Mouse (Mus musculus): ENCODE measurements around the gene Txndc11. TPM values are rescaled to one million over a fixed set of nuclear protein-coding genes. Genes with fewer than 3 reads are reported as not detected.
A peak's percentile ranks its signal among the peaks of the same experiment; 100 is the strongest.

Gene Txndc11
- polyA plus RNA-seq, 1 experiment from 2014 or later = 36.5 TPM

DNA sequence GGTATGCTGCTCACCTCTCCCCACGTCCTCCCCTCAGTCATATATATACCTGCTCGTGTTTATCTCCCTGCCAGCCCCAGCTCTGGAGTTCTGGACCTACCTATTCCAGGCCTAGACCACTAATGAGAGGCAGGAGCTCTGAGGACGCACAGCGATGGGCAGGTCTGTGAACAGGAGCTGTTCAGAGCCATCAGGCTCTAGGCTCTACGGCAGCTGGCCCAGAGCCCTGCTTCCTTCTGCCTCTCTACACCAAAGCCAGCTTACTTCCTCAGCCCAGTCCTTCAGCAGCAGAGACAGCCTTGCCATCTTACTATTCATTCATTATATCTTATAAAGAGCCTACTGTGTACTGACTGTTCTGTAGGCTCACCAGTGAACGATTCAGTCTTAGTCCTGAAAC, 69.7 kb downstream of the Txndc11 start:
- Histone ChIP-seq H3K27ac (ENCODE audit: low read depth, low read length) (no peak overlapping the region), H3K9me3 (ENCODE audit: control insufficient read depth, low read length) (no peaks in the 10 kb centered on the region), H3K27me3 (replicated peaks; ENCODE audit: control insufficient read depth, insufficient read depth, low read length) (peaks cover 19% of the 10 kb centered on the region), H3K4me3 (ENCODE audit: low read depth, low read length) (no peak overlapping the region), H3K36me3 (ENCODE audit: control insufficient read depth, insufficient read depth, low read length) (no peaks in the 10 kb centered on the region), H3K4me1 (replicated peaks; ENCODE audit: control insufficient read depth, insufficient read depth, low read length) (peaks cover 15% of the 10 kb centered on the region; the same call in 1 of the 2 replicates), H3K4me2 (no peak overlapping the region), H3K9ac (ENCODE audit: low read depth, low read length) (no peak overlapping the region)
- ATAC-seq (replicated peaks; ENCODE audit: low FRiP score) (no peak), DNase-seq (ENCODE audit: low spot score) (no peak)
- WGBS = 86% methylated on average over 6 of the region's 6 CpGs

DNA sequence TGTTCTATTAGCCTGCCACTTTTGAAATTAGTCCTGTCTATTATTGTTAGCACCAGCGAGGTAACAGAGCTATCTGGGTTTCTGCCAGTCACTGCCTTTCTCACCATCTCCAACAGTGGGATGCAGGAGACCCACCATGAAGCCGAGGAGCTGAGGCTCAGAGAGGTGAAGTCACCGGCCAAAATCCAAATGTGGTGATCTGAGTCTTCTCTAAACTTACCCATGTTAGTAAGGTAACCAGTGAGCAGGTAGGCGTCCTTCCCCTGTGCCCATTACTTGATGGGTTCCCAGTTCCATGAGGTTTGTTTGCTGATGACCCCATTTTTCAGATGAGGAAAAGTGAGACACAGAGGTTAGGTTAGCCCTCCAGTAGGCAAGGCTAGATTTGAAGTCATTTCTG, 70.1 kb downstream of the Txndc11 start:
- no peak overlapping the region for H3K4me2 ChIP-seq
- H3K4me3 ChIP-seq (ENCODE audit: low read depth, low read length) = no peak overlapping the region
- peaks cover 19% of the 10 kb centered on the region for H3K27me3 ChIP-seq (replicated peaks; ENCODE audit: control insufficient read depth, insufficient read depth, low read length)
- no peak overlapping the region for H3K9ac ChIP-seq (ENCODE audit: low read depth, low read length)
- 75% methylated on average over 4 of the region's 4 CpGs for WGBS
- DNase-seq (ENCODE audit: low spot score) (no peak), ATAC-seq (replicated peaks; ENCODE audit: low FRiP score) (no peak)
- no peaks in the 10 kb centered on the region for H3K36me3 ChIP-seq (ENCODE audit: control insufficient read depth, insufficient read depth, low read length)
- H3K4me1 ChIP-seq (replicated peaks; ENCODE audit: control insufficient read depth, insufficient read depth, low read length) = peaks cover 13% of the 10 kb centered on the region; the same call in 1 of the 2 replicates
- no peaks in the 10 kb centered on the region for H3K9me3 ChIP-seq (ENCODE audit: control insufficient read depth, low read length)
- no peak overlapping the region for H3K27ac ChIP-seq (ENCODE audit: low read depth, low read length)

DNA sequence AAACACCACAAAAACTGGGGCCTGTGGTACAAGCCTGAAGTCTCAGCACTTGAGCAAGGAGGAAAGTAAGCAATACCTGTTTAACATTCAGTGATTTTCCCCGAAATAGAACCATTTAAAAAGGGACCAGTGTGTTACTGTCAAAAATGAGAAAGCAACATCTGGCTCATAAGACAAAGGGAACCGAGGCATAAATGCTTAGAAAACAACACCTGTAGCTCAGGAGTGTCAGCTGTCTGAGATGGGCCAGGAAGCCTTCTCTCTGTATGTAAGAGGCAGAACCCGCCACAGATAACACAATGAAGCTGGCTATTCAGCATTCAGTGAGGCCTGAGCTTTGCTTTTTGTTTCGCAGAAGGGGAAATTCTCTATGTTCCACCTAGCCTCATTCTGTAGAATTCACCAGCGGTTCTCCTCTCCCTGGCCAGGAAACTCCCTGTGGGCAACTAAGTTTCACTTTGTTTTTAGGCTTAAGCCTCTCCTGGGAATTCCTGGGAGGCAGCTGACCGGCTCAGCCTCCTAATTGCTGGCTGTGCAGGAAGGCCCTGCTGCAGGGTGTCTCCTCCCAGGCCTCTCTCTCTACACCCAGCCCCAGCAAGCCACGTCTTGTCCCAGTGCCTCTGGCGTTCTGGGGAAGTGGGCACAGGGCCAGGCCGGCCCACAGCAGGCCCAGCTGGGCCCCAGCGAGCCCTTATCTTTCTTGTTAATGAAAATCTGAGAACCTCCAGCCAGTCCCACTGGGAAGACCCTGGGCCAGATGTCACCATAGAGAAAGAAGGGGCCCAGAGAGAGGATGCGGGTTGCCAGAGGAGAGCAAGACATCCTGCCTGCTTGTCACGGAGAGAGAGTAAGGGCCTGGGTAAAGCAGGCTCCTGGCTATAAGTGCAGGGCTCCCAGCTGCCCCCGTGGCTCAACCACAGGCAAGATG, 71.4 kb downstream of the Txndc11 start:
- H3K27me3 ChIP-seq (replicated peaks; ENCODE audit: control insufficient read depth, insufficient read depth, low read length) = peaks cover 16% of the 10 kb centered on the region
- no peaks in the 10 kb centered on the region for H3K36me3 ChIP-seq (ENCODE audit: control insufficient read depth, insufficient read depth, low read length)
- 34% methylated on average over 13 of the region's 13 CpGs for WGBS
- no peak overlapping the region for H3K4me3 ChIP-seq (ENCODE audit: low read depth, low read length)
- no peak for DNase-seq (ENCODE audit: low spot score)
- no peak overlapping the region; the same call in 1 of the 2 replicates for H3K4me2 ChIP-seq
- H3K4me1 ChIP-seq (replicated peaks; ENCODE audit: control insufficient read depth, insufficient read depth, low read length) = peaks cover 10% of the 10 kb centered on the region; the same call in 1 of the 2 replicates
- ATAC-seq (replicated peaks; ENCODE audit: low FRiP score) = no peak
- H3K9ac ChIP-seq (ENCODE audit: low read depth, low read length) = no peak overlapping the region
- H3K9me3 ChIP-seq (ENCODE audit: control insufficient read depth, low read length) = no peaks in the 10 kb centered on the region
- 0 out of 2 replicates have a peak overlapping the region, but pooled peaks have one; percentile 50 for H3K27ac ChIP-seq (ENCODE audit: low read depth, low read length)

DNA sequence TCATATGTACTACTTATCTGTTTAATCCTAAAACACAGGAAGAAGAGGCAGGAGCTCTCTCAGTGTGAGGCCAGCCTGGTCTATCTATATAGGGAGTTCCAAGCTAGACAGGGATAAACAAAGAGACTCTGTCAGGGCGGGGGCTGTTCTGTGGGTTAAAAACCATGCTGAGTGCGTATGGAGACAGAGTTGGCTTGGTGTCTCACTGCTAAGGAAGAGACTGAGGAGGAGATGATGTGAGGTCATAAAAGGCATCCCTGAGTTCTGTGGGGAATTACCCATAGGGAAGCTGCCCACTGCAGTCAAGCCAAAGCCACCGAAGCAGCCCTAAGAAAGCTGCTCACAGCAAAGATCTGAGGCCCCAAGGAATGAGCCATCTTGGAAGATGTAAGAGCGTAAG, 73.8 kb downstream of the Txndc11 start, which contains the start of gene Snn:
Gene Snn, plus strand, starts transcription at position 301 of the 400 bp plus-strand sequence.
- ATAC-seq (replicated peaks; ENCODE audit: low FRiP score) = no peak
- 89% methylated on average over 4 of the region's 4 CpGs for WGBS
- H3K27me3 ChIP-seq (replicated peaks; ENCODE audit: control insufficient read depth, insufficient read depth, low read length) = peaks cover 6% of the 10 kb centered on the region; the same call in 1 of the 2 replicates

DNA sequence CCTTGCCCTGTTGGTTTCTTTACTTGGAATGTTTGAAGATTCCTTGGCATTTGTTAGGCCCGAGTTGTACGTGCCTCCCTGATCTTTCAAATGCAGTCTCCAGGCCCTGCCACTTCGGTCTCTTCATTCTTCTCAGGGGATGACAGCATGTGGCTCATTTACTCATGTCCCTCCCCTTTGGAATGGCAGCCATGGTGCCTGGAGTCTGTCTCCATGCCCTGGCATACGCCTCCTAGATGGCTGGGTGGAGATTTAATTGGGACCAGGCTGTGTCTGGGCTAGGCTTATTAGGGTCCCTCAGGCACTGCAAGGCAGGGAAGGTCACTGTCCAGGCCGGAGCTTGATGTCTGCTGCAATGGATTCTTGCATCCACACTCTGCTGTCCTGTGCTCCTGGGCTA, 78.5 kb downstream of the Txndc11 start:
- H3K4me3 ChIP-seq (ENCODE audit: low read depth, low read length) = no peak overlapping the region
- no peaks in the 10 kb centered on the region for H3K36me3 ChIP-seq (ENCODE audit: control insufficient read depth, insufficient read depth, low read length)
- WGBS = 81% methylated on average over 5 of the region's 5 CpGs
- DNase-seq (ENCODE audit: low spot score) (no peak), ATAC-seq (replicated peaks; ENCODE audit: low FRiP score) (no peak)
- no peak overlapping the region for H3K27ac ChIP-seq (ENCODE audit: low read depth, low read length)
- H3K4me2 ChIP-seq = no peak overlapping the region
- H3K9ac ChIP-seq (ENCODE audit: low read depth, low read length) = no peak overlapping the region
- no peaks in the 10 kb centered on the region for H3K4me1 ChIP-seq (replicated peaks; ENCODE audit: control insufficient read depth, insufficient read depth, low read length)
- H3K27me3 ChIP-seq (replicated peaks; ENCODE audit: control insufficient read depth, insufficient read depth, low read length) = peaks cover 2% of the 10 kb centered on the region; the same call in 1 of the 2 replicates
- H3K9me3 ChIP-seq (ENCODE audit: control insufficient read depth, low read length) = no peaks in the 10 kb centered on the region

More for the DNA sequence above, 73.8 kb downstream of the Txndc11 start, which contains the start of gene Snn:
- Histone ChIP-seq H3K9ac (ENCODE audit: low read depth, low read length) (no peak within 1 kb of the TSS), H3K27ac (ENCODE audit: low read depth, low read length) (no peak within 1 kb of the TSS), H3K9me3 (ENCODE audit: control insufficient read depth, low read length) (no peaks in the 10 kb centered on the region), H3K36me3 (ENCODE audit: control insufficient read depth, insufficient read depth, low read length) (no peaks in the 10 kb centered on the region), H3K4me2 (no peak within 1 kb of the TSS), H3K4me1 (replicated peaks; ENCODE audit: control insufficient read depth, insufficient read depth, low read length) (peaks cover under 1% of the 10 kb centered on the region; the same call in 1 of the 2 replicates), H3K4me3 (ENCODE audit: low read depth, low read length) (no peak within 1 kb of the TSS)
- DNase-seq (ENCODE audit: low spot score) = no peak

DNA sequence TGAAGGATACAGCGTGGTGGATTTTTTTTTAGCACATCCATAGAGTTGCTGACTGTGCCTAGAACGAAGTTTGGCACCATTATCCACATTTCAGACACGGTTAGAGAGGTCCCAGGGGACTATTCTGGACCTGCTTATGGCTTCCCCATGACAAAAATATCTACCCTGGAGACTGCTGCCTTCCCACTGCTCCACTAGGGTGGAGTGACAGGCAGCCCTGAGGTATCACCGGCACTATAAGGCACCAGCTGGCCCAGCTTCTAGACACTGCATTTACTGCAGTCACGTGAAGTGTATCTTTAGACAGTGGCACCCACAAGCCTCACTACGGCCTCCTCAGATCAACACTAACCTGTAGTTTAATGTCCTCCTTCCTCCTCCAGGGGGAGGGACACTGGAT, 79.6 kb downstream of the Txndc11 start:
- H3K36me3 ChIP-seq (ENCODE audit: control insufficient read depth, insufficient read depth, low read length) = no peaks in the 10 kb centered on the region
- 78% methylated on average over 6 of the region's 6 CpGs for WGBS

DNA sequence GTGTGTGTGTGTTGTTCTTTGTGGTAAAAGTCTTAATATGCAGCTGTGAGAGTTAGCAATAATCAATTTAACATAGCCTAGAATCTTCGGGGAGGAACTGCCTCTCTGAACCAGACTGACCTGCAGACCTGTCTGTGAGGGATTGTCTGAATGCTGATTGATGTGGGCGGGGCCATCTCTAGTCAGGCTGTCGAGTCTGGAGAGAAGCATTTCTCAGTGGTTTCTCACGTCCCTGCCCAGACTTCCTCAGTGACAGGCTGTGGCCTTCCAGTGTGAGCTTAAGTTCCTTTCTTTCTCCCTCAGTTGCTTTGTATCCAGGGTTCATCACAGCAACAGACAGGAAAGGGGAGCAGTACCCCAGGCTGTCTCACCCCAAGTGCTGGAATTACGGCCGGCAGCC, 80.0 kb downstream of the Txndc11 start:
- Histone ChIP-seq H3K9me3 (ENCODE audit: control insufficient read depth, low read length) (no peaks in the 10 kb centered on the region), H3K36me3 (ENCODE audit: control insufficient read depth, insufficient read depth, low read length) (no peaks in the 10 kb centered on the region), H3K4me1 (replicated peaks; ENCODE audit: control insufficient read depth, insufficient read depth, low read length) (no peaks in the 10 kb centered on the region), H3K4me3 (ENCODE audit: low read depth, low read length) (no peak overlapping the region), H3K9ac (ENCODE audit: low read depth, low read length) (no peak overlapping the region), H3K4me2 (no peak overlapping the region), H3K27me3 (replicated peaks; ENCODE audit: control insufficient read depth, insufficient read depth, low read length) (peaks cover 2% of the 10 kb centered on the region; the same call in 1 of the 2 replicates), H3K27ac (ENCODE audit: low read depth, low read length) (no peak overlapping the region)
- WGBS = 50% methylated on average over 6 of the region's 6 CpGs
- no peak for ATAC-seq (replicated peaks; ENCODE audit: low FRiP score)
- DNase-seq (ENCODE audit: low spot score) = no peak

More for the DNA sequence above, 79.6 kb downstream of the Txndc11 start:
- no peak for DNase-seq (ENCODE audit: low spot score)
- Histone ChIP-seq H3K4me3 (ENCODE audit: low read depth, low read length) (no peak overlapping the region), H3K4me1 (replicated peaks; ENCODE audit: control insufficient read depth, insufficient read depth, low read length) (no peaks in the 10 kb centered on the region), H3K4me2 (no peak overlapping the region), H3K9ac (ENCODE audit: low read depth, low read length) (no peak overlapping the region), H3K27me3 (replicated peaks; ENCODE audit: control insufficient read depth, insufficient read depth, low read length) (peaks cover 2% of the 10 kb centered on the region; the same call in 1 of the 2 replicates), H3K9me3 (ENCODE audit: control insufficient read depth, low read length) (no peaks in the 10 kb centered on the region), H3K27ac (ENCODE audit: low read depth, low read length) (no peak overlapping the region)
- no peak for ATAC-seq (replicated peaks; ENCODE audit: low FRiP score)

DNA sequence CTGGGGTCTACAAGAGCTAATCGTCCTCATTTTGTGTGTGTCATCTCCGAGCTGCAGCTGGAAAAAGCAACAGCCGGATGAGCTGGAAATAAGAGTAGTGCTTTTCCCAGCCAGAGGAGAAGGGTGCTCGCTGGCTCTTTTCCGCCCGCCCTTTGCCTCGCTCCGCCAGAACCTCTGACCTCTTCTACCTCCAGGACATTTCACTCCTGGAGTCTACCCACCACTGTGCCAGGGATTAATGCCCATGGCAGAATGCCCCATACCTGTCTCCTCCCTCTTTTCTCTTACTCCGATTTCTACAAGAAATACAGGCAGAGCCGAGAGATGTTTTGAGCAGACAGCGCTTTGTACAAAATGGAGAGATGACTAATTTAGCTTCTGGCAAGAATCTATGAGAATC, 83.3 kb downstream of the Txndc11 start:
- Histone ChIP-seq H3K9me3 (ENCODE audit: control insufficient read depth, low read length) (no peaks in the 10 kb centered on the region), H3K4me3 (ENCODE audit: low read depth, low read length) (no peak overlapping the region), H3K27me3 (replicated peaks; ENCODE audit: control insufficient read depth, insufficient read depth, low read length) (no peaks in the 10 kb centered on the region), H3K4me2 (no peak overlapping the region), H3K9ac (ENCODE audit: low read depth, low read length) (no peak overlapping the region), H3K27ac (ENCODE audit: low read depth, low read length) (no peak overlapping the region), H3K36me3 (ENCODE audit: control insufficient read depth, insufficient read depth, low read length) (no peaks in the 10 kb centered on the region), H3K4me1 (replicated peaks; ENCODE audit: control insufficient read depth, insufficient read depth, low read length) (no peaks in the 10 kb centered on the region)
- DNase-seq (ENCODE audit: low spot score) (no peak), ATAC-seq (replicated peaks; ENCODE audit: low FRiP score) (no peak)
- 86% methylated on average over 11 of the region's 11 CpGs for WGBS
